ENCODE assay signal across 24 mouse cellular contexts in genomic region chr17:14513454-14513853, GRCm38 (mm10).
A peak's percentile ranks its signal among the peaks of the same experiment; 100 is the strongest.
DNase-seq lines count a peak whose midpoint lies in the region; ATAC-seq lines count a peak whose summit lies in the region.
"Had no signal": no experiment of that assay in that cellular context is flagged by ENCODE, and none has a peak within 500 bp of the region (broad histone marks: within the 10 kb centered on the region; RNA-seq: fewer than 3 reads in every experiment).

No protein-coding gene starts in this region.

- no peak overlapping the region for H3K4me3 ChIP-seq in kidney, embryonic 16.5 days (ENCODE audit: low read length)
- H3K4me3 ChIP-seq: embryonic facial prominence, embryonic 12.5 days; embryonic facial prominence, embryonic 15.5 days; gastrocnemius, adult 2 months; hindbrain, embryonic 13.5 days had no signal

- H3K9me3 ChIP-seq in kidney, embryonic 16.5 days (ENCODE audit: low read length), result no peaks in the 10 kb centered on the region
- H3K9me3 ChIP-seq: embryonic facial prominence, embryonic 12.5 days; embryonic facial prominence, embryonic 15.5 days; G1E; hindbrain, embryonic 13.5 days had no signal

- peaks cover 19% of the 10 kb centered on the region for H3K27me3 ChIP-seq in kidney, embryonic 16.5 days (ENCODE audit: insufficient read depth, low read length)
- H3K27me3 ChIP-seq: embryonic facial prominence, embryonic 15.5 days; hindbrain, embryonic 13.5 days had no signal

- WGBS in kidney, embryonic 16.5 days, result 80% methylated on average over 4 of the region's 4 CpGs

- H3K9ac ChIP-seq in kidney, embryonic 16.5 days (replicated peaks; ENCODE audit: low read length), result no peak overlapping the region
- H3K9ac ChIP-seq: embryonic facial prominence, embryonic 12.5 days; embryonic facial prominence, embryonic 15.5 days; forebrain, postnatal 0 days; hindbrain, embryonic 13.5 days had no signal

- peaks cover 12% of the 10 kb centered on the region for H3K4me1 ChIP-seq in kidney, embryonic 16.5 days (ENCODE audit: insufficient read depth, low read length)

- peak overlapping the region; percentile 62 for H3K27ac ChIP-seq in kidney, embryonic 16.5 days (ENCODE audit: low read length)
- H3K27ac ChIP-seq: embryonic facial prominence, embryonic 12.5 days; embryonic facial prominence, embryonic 15.5 days; gastrocnemius, adult 2 months; hindbrain, embryonic 13.5 days had no signal

- peak; percentile 17 for DNase-seq in adrenal gland, adult 2 months
- DNase-seq in adrenal gland, postnatal 10 days, result no peak
- peak; percentile 6 for DNase-seq in kidney, adult 11 months
- DNase-seq in kidney, postnatal 14 days, result no peak
- DNase-seq in kidney, adult 18-20 months, result no peak
- peak; percentile 29 for DNase-seq in urinary bladder, postnatal 14 days (ENCODE audit: low spot score)
- no peak for DNase-seq in urinary bladder, adult 2 months (ENCODE audit: low spot score)
- DNase-seq: adrenal gland, postnatal 25 days; cerebellum, adult 18-20 months; cerebellum, adult 9-10 months; cerebellum, postnatal 14 days; forebrain, postnatal 0 days; gastrocnemius, adult 2 months; gastrocnemius, postnatal 14 days; heart, adult 11 months had no signal

- peak; percentile 72 for ATAC-seq in kidney, embryonic 16.5 days (ENCODE audit: low FRiP score, low TSS enrichment)
- ATAC-seq: forebrain, embryonic 14.5 days; forebrain, postnatal 0 days; hindbrain, embryonic 16.5 days; Patski had no signal

- H3K4me2 ChIP-seq in kidney, embryonic 16.5 days (replicated peaks; ENCODE audit: low read depth, low read length), result no peak overlapping the region
- H3K4me2 ChIP-seq: embryonic facial prominence, embryonic 12.5 days; embryonic facial prominence, embryonic 15.5 days; heart, embryonic 11.5 days; hindbrain, embryonic 13.5 days had no signal

- H3K36me3 ChIP-seq in kidney, embryonic 16.5 days (ENCODE audit: insufficient read depth, low read length), result no peaks in the 10 kb centered on the region
- H3K36me3 ChIP-seq: embryonic facial prominence, embryonic 12.5 days; embryonic facial prominence, embryonic 15.5 days; G1E; hindbrain, embryonic 13.5 days had no signal

Comparison
In these comparisons a context has a peak if more than half of its experiments do, and no peak if none do; other contexts are left out.
1. DNase-seq: peak in adrenal gland, adult 2 months (single experiment), kidney, adult 11 months (single experiment) and urinary bladder, postnatal 14 days (single experiment); none in adrenal gland, postnatal 10 days (single experiment), kidney, postnatal 14 days (single experiment), kidney, adult 18-20 months (single experiment) and urinary bladder, adult 2 months (single experiment).